Mouse (Mus musculus): Measurements from ENCODE around the gene Glt8d1. TPM values are rescaled to one million over a fixed set of nuclear protein-coding genes. Genes with fewer than 3 reads are reported as not detected.

Gene Glt8d1
- polyA plus RNA-seq, 1 experiment from 2014 or later, result 37.0 TPM

GRCm38 (mm10) chr14:31016063-31016462 lies 14.9 kb downstream of the Glt8d1 start:
- peaks cover 68% of the 10 kb centered on the region for H3K36me3 ChIP-seq (replicated peaks)
- WGBS, result 86% methylated on average over 1 of the region's 1 CpGs

GRCm38 (mm10) chr14:31017854-31018253 lies 16.7 kb downstream of the Glt8d1 start:
- Histone ChIP-seq H3K9me3 (no peaks in the 10 kb centered on the region), H3K27ac (replicated peaks) (peak overlapping the region; percentile 100), H3K36me3 (replicated peaks) (peaks cover 65% of the 10 kb centered on the region), H3K4me1 (peaks cover 33% of the 10 kb centered on the region), H3K4me3 (peak overlapping the region; percentile 89), H3K27me3 (replicated peaks; ENCODE audit: low read depth, poor library complexity, severe bottlenecking) (no peaks in the 10 kb centered on the region)
- WGBS, result 0% methylated on average over 2 of the region's 2 CpGs
- DNase-seq (ENCODE audit: low spot score), result peak; percentile 49

More at GRCm38 (mm10) chr14:31016063-31016462, 14.9 kb downstream of the Glt8d1 start:
- H3K9me3 ChIP-seq, result no peaks in the 10 kb centered on the region
- no peak overlapping the region for H3K4me3 ChIP-seq
- H3K27me3 ChIP-seq (replicated peaks; ENCODE audit: low read depth, poor library complexity, severe bottlenecking), result no peaks in the 10 kb centered on the region
- DNase-seq (ENCODE audit: low spot score), result no peak
- no peak overlapping the region for H3K27ac ChIP-seq (replicated peaks)
- peaks cover 29% of the 10 kb centered on the region for H3K4me1 ChIP-seq

GRCm38 (mm10) chr14:31018860-31019291 lies 17.7 kb downstream of the Glt8d1 start, which contains the start of the genes Pbrm1 and Gnl3:
Gene Pbrm1, plus strand, starts transcription at chr14:31019138.
Gene Gnl3, minus strand, starts transcription at chr14:31019152.
- no peaks in the 10 kb centered on the region for H3K27me3 ChIP-seq (replicated peaks; ENCODE audit: low read depth, poor library complexity, severe bottlenecking)
- WGBS, result under 1% methylated on average over 53 of the region's 53 CpGs
- H3K4me3 ChIP-seq, result peak within 1 kb of the TSS; percentile 89
- H3K9me3 ChIP-seq, result no peaks in the 10 kb centered on the region
- peaks cover 65% of the 10 kb centered on the region for H3K36me3 ChIP-seq (replicated peaks)
- peak within 1 kb of the TSS; percentile 100 for H3K27ac ChIP-seq (replicated peaks)
- peaks cover 33% of the 10 kb centered on the region for H3K4me1 ChIP-seq
- DNase-seq (ENCODE audit: low spot score), result peak; percentile 98

GRCm38 (mm10) chr14:31019331-31020205 lies 18.4 kb downstream of the Glt8d1 start:
- H3K27ac ChIP-seq (replicated peaks), result peak overlapping the region; percentile 100
- H3K4me1 ChIP-seq, result peaks cover 33% of the 10 kb centered on the region
- H3K4me3 ChIP-seq, result peak overlapping the region; percentile 89
- 8% methylated on average over 56 of the region's 56 CpGs for WGBS
- H3K27me3 ChIP-seq (replicated peaks; ENCODE audit: low read depth, poor library complexity, severe bottlenecking), result no peaks in the 10 kb centered on the region
- no peaks in the 10 kb centered on the region for H3K9me3 ChIP-seq
- DNase-seq (ENCODE audit: low spot score), result peak; percentile 90
- peaks cover 65% of the 10 kb centered on the region for H3K36me3 ChIP-seq (replicated peaks)

- H3K4me3 ChIP-seq, result no peak overlapping the region
Observed at GRCm38 (mm10) chr14:31022579-31022978, 21.4 kb downstream of the Glt8d1 start.

GRCm38 (mm10) chr14:31025785-31026184 lies 24.6 kb downstream of the Glt8d1 start:
- H3K4me1 ChIP-seq, result peaks cover 4% of the 10 kb centered on the region; the same call in 1 of the 2 replicates
- WGBS, result 80% methylated on average over 3 of the region's 3 CpGs

More at GRCm38 (mm10) chr14:31022579-31022978, 21.4 kb downstream of the Glt8d1 start:
- Histone ChIP-seq H3K36me3 (replicated peaks) (peaks cover 65% of the 10 kb centered on the region), H3K4me1 (peaks cover 20% of the 10 kb centered on the region), H3K27ac (replicated peaks) (no peak overlapping the region), H3K27me3 (replicated peaks; ENCODE audit: low read depth, poor library complexity, severe bottlenecking) (no peaks in the 10 kb centered on the region), H3K9me3 (no peaks in the 10 kb centered on the region)
- 72% methylated on average over 1 of the region's 1 CpGs for WGBS
- DNase-seq (ENCODE audit: low spot score), result no peak

GRCm38 (mm10) chr14:31045296-31045695 lies 44.1 kb downstream of the Glt8d1 start:
- Histone ChIP-seq H3K36me3 (replicated peaks) (peaks cover 100% of the 10 kb centered on the region), H3K4me3 (no peak overlapping the region), H3K4me1 (no peaks in the 10 kb centered on the region), H3K9me3 (no peaks in the 10 kb centered on the region), H3K27ac (replicated peaks) (no peak overlapping the region), H3K27me3 (replicated peaks; ENCODE audit: low read depth, poor library complexity, severe bottlenecking) (no peaks in the 10 kb centered on the region)
- DNase-seq (ENCODE audit: low spot score), result no peak
- WGBS, result 93% methylated on average over 5 of the region's 5 CpGs

More at GRCm38 (mm10) chr14:31025785-31026184, 24.6 kb downstream of the Glt8d1 start:
- Histone ChIP-seq H3K4me3 (no peak overlapping the region), H3K9me3 (no peaks in the 10 kb centered on the region), H3K27me3 (replicated peaks; ENCODE audit: low read depth, poor library complexity, severe bottlenecking) (no peaks in the 10 kb centered on the region), H3K27ac (replicated peaks) (no peak overlapping the region), H3K36me3 (replicated peaks) (peaks cover 94% of the 10 kb centered on the region)
- no peak for DNase-seq (ENCODE audit: low spot score)

GRCm38 (mm10) chr14:31045817-31046216 lies 44.6 kb downstream of the Glt8d1 start:
- no peak overlapping the region for H3K27ac ChIP-seq (replicated peaks)
- H3K36me3 ChIP-seq (replicated peaks), result peaks cover 100% of the 10 kb centered on the region
- H3K27me3 ChIP-seq (replicated peaks; ENCODE audit: low read depth, poor library complexity, severe bottlenecking), result no peaks in the 10 kb centered on the region
- H3K4me1 ChIP-seq, result no peaks in the 10 kb centered on the region
- WGBS, result 89% methylated on average over 1 of the region's 1 CpGs
- no peaks in the 10 kb centered on the region for H3K9me3 ChIP-seq
- no peak for DNase-seq (ENCODE audit: low spot score)
- no peak overlapping the region for H3K4me3 ChIP-seq

Other genes starting within 250 kb of the Glt8d1 start
- 29.5 and 30.2 TPM in 2 replicates for gene Tmem110, start 175.8 kb upstream of the Glt8d1 start, polyA plus RNA-seq (2016; fragmentation: Nextera tagmentation; extraction: Ambion mirVana)
- gene Mustn1, start 122.2 kb upstream of the Glt8d1 start, polyA plus RNA-seq (2016; fragmentation: Nextera tagmentation; extraction: Ambion mirVana), result 0.52 and 0.67 TPM in 2 replicates
- not detected in 2 replicates for gene Itih4, start 114.9 kb upstream of the Glt8d1 start, polyA plus RNA-seq (2016; fragmentation: Nextera tagmentation; extraction: Ambion mirVana)
- gene Itih3, start 77.6 kb upstream of the Glt8d1 start, polyA plus RNA-seq (2016; fragmentation: Nextera tagmentation; extraction: Ambion mirVana), result 0.36 TPM in 1 of 2 replicates, not detected in the other
- gene Itih1, start 58.1 kb upstream of the Glt8d1 start, polyA plus RNA-seq (2016; fragmentation: Nextera tagmentation; extraction: Ambion mirVana), result not detected in 2 replicates
- gene Nek4, start 50.0 kb upstream of the Glt8d1 start, polyA plus RNA-seq (2016; fragmentation: Nextera tagmentation; extraction: Ambion mirVana), result 20.2 and 22.1 TPM in 2 replicates
- gene Spcs1, start 272 bp downstream of the Glt8d1 start, polyA plus RNA-seq (2016; fragmentation: Nextera tagmentation; extraction: Ambion mirVana), result 255 and 262 TPM in 2 replicates
- 153 and 163 TPM in 2 replicates for gene Pbrm1, start 17.7 kb downstream of the Glt8d1 start, polyA plus RNA-seq (2016; fragmentation: Nextera tagmentation; extraction: Ambion mirVana)
- 149 and 151 TPM in 2 replicates for gene Gnl3, start 17.8 kb downstream of the Glt8d1 start, polyA plus RNA-seq (2016; fragmentation: Nextera tagmentation; extraction: Ambion mirVana)
- 62.3 and 63.3 TPM in 2 replicates for gene Smim4, start 127.6 kb downstream of the Glt8d1 start, polyA plus RNA-seq (2016; fragmentation: Nextera tagmentation; extraction: Ambion mirVana)
- gene Nt5dc2, start 129.7 kb downstream of the Glt8d1 start, polyA plus RNA-seq (2016; fragmentation: Nextera tagmentation; extraction: Ambion mirVana), result 589 and 605 TPM in 2 replicates
- gene Stab1, start 167.2 kb downstream of the Glt8d1 start, polyA plus RNA-seq (2016; fragmentation: Nextera tagmentation; extraction: Ambion mirVana), result 21.0 and 22.3 TPM in 2 replicates
- 3.0 and 6.2 TPM in 2 replicates for gene Tnnc1, start 206.9 kb downstream of the Glt8d1 start, polyA plus RNA-seq (2016; fragmentation: Nextera tagmentation; extraction: Ambion mirVana)
- 476 and 493 TPM in 2 replicates for gene Nisch, start 215.5 kb downstream of the Glt8d1 start, polyA plus RNA-seq (2016; fragmentation: Nextera tagmentation; extraction: Ambion mirVana)
- gene Sema3g, start 216.5 kb downstream of the Glt8d1 start, polyA plus RNA-seq (2016; fragmentation: Nextera tagmentation; extraction: Ambion mirVana), result 0.76 and 0.79 TPM in 2 replicates
- 12.0 and 12.8 TPM in 2 replicates for gene Phf7, start 249.9 kb downstream of the Glt8d1 start, polyA plus RNA-seq (2016; fragmentation: Nextera tagmentation; extraction: Ambion mirVana)

Data from embryonic facial prominence, embryonic 10.5 days (tissue).